Mouse (Mus musculus) spleen, adult 12 weeks (tissue): ENCODE measurements around the gene Vps37b.

Source experiments
- DNase-seq: peaks from one replicate; pipeline ENCODE4 v3.0.0; 2022; ENCODE audit warnings: low spot score

Vps37b gene

GRCm38 (mm10) chr5:124021701-124022100, 10.4 kb downstream of the Vps37b start:
- DNase-seq: no peak

DNA sequence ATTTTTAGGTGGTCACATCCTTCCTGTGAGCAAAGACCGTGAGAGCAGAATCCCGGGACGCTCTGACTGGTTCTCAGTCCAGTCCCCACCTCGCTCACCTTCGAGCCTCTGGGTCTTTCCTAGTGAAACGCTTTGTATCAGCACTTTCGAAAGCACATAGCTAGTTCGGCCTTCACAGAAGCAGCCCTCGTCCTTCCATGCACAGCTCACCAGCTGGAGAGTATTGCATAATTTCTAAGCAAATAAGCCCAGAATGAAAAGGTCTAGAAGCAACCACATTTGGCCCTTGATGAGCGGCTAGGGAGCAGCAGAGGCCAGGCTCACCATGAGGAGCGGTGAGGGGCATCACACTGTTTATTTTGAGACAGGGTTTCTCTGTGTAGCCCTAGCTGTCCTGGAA, 10.9 kb downstream of the Vps37b start:
- no peak for DNase-seq

- peak; percentile 53 for DNase-seq
Observed at GRCm38 (mm10) chr5:124019348-124020216, 12.5 kb downstream of the Vps37b start.

DNA sequence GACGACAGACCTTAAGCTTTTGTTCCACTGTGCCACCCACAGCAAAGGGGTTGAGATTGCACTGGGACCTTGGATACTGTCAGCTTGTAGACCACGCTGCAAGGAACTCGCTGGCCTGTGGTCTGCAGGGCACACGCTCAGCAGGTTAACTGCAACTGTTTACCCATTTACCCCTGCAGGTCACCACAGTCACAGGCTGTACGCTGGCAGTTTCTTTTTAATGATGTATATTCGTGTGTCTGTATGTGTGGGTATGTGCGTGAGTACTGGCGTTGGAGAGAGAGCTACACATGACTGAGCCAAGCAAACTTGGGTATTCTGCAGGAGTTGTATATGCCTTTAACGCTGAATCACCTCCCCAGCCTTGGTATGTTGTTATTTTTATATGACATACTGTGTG, 13.4 kb downstream of the Vps37b start:
- no peak for DNase-seq

DNA sequence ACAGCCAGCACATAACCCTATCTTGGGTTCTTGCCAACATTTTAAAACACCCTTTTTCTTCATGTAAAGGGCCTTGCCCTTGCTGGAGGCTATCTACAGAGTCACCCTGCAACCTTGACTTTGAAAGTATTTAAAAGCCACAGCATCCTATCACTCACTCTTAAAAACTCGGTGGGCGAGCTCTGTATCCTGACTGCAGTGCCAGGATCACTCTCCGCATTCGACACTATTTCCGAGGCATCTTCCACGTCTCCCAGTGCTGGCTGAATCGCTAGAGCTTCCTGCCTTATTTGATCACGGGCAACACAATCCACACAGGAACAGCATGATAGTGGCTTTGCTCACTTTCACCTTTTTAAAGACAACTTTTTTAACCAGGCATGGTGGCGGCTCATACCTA, 14.1 kb downstream of the Vps37b start:
- no peak for DNase-seq

DNA sequence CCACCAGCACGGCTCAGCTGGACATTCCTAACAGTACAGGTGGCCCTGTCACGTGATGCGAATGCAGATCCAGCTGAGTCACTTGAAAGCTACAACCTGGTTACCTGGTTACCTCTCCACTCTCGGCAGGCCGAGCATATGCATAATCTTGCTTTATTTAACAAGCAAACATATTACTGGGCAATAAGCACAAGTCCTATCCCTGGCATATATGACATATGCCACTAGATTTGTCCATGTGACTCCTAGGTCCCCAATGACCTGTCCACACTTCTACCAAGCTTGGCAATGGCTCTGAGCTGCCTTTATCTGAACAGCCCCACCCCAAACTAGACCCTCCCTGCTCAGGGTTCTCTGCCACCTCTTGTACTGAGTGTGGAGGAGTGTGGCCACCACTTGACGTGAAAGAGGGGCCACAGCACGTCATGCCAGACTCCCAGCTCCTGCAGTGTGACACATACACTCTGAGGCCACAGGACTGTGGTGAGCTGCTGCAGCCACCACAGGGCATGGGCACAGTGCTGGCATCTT, 15.7 kb downstream of the Vps37b start:
- no peak for DNase-seq

GRCm38 (mm10) chr5:124015727-124016126, 16.3 kb downstream of the Vps37b start:
- DNase-seq: no peak

DNA sequence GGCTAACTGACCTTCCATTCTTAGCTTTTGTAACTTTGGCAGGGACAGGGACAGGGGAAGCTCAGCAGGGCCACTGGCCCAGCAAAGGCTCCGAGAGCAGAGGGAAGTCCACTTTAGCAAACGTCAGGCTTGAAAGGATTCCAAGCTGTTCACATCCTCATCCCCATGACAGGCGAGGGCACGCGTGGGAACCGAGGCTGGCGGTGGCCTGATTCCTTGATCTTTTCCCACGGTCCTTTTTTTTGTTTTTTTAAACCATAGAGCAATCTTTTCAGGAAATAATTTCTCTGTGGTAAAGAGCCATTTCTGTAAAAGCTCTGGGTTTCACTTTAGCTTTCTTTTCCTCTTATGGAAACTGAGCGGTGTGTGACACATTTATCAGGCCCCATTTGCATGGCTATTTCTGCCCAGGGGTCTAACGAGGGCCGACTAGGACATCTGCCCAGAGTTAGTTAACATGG, 17.2 kb downstream of the Vps37b start:
- no peak for DNase-seq

- no peak for DNase-seq
Observed at GRCm38 (mm10) chr5:124014180-124014579, 17.9 kb downstream of the Vps37b start.

GRCm38 (mm10) chr5:124013747-124014146, 18.3 kb downstream of the Vps37b start:
- no peak for DNase-seq

DNA sequence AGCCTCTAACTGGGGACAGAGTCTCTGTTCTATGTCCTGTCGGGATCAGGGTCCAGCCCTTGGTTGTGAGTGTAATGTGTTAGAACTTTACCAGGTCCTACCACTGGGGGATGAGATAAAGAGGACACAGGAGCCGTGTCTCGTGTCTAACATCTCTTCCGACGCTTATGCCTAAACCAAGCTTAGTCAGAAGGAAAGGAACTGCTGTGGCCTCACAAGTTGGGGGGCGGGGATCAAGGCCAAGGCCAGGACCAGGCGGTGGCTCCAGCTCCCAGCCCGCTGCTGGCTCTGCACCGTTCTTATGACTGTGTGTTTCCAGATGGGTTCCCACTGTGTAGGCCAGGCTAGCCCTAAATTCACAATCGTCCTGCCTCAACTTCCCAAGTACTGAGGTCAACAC, 19.2 kb downstream of the Vps37b start:
- DNase-seq: no peak

GRCm38 (mm10) chr5:124011927-124012326, 20.1 kb downstream of the Vps37b start:
- no peak for DNase-seq

GRCm38 (mm10) chr5:124010910-124011655, 21.0 kb downstream of the Vps37b start:
- DNase-seq: no peak

- no peak for DNase-seq
Observed at GRCm38 (mm10) chr5:124010077-124010476, 22.0 kb downstream of the Vps37b start.

DNA sequence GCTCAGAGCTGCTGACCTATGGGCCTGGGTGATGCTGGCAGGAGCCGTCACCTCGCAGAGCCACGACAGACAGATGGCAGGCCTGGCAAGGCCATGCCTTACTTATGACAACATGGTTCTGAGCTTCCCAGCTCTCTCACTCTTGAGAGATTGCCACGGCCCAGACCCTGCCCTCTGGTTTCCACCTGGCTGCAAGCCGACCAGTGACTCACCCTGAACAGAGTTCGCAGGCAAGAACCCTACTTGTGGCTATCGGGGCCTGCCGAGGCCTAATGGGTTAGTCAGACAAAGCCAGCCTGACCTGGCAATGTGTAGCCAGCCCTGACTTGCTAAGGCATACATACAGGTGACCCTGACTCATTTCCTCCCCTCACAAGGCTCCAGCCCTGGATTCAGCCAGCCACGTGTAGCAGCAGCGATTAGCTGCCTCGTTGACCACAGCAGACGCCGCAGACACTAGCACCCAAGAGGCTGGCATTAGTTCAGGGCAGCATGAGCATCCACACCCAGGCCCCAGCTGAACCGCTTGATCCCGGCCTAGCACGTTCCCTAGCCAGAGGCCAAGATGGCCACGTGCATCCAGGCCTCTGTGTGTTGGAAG, 25.1 kb downstream of the Vps37b start:
- DNase-seq: no peak

GRCm38 (mm10) chr5:124006082-124006873, 25.8 kb downstream of the Vps37b start:
- DNase-seq: no peak

DNA sequence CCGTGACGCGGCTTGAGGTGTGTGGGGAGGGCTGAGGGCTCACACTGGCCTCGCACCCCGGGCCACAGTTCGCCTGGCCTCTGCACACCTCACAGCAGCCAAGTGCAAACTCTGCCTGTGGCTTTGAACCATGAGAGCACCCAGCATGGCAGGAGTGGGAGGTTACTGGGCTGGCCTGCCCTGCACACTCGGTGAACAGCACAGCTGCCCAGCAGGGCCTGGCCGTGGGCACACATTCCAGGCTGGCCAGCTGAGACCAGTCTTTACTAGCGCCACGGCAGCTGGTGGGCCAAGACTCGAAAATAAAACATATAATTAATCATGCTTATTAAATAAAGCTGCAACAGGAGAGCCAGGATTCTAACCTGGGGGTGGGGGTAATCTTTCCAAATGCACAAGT, 26.5 kb downstream of the Vps37b start:
- DNase-seq: no peak

GRCm38 (mm10) chr5:124005151-124005500, 26.9 kb downstream of the Vps37b start:
- no peak for DNase-seq

- DNase-seq: no peak
Observed at GRCm38 (mm10) chr5:124004356-124005150, 27.5 kb downstream of the Vps37b start.

GRCm38 (mm10) chr5:124003375-124003774, 28.7 kb downstream of the Vps37b start:
- DNase-seq: no peak

DNA sequence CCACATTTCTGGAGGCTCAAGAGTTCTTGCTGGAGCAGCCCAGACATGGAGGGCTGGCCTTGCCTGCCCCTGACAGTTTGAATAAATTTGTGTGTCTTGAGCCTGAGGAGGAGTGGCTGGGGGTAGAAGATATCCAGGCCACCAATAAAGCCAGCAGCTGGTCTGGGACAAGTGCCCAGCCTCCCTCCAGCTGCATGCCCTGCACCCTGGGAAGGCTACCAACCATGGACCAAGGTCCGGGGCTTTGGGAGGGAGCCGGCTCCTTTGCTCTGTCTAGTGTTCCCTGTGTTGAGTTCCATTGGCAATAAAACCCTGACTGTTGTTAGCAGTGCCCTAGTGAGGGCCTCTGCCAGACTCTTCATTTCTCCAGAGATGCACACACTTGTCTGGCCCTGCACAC, 29.2 kb downstream of the Vps37b start:
- no peak for DNase-seq
